Mouse (Mus musculus) testis, adult 2 months (tissue): ENCODE data around the gene Apba3. TPM values are rescaled to one million over a fixed set of nuclear protein-coding genes. Genes with fewer than 3 reads are reported as not detected.

Source experiments
- H3K27ac ChIP-seq: fragments of 200-500 bp; 2 replicates; pipeline ENCODE4 v1.5.1; 2012; ENCODE audit warnings: low read depth, low read length; ENCODE audit not compliant: control insufficient read depth, insufficient read depth
- H3K27me3 ChIP-seq: fragments of 200-500 bp; 2 replicates; pipeline ENCODE4 v1.6.1; 2012; ENCODE audit warnings: mild to moderate bottlenecking, low read length, moderate library complexity; ENCODE audit not compliant: control insufficient read depth, insufficient read depth
- H3K36me3 ChIP-seq: fragments of 200-500 bp; 2 replicates; pipeline ENCODE4 v1.6.1; 2012; ENCODE audit warnings: mild to moderate bottlenecking, low read length; ENCODE audit not compliant: control insufficient read depth, insufficient read depth
- H3K4me1 ChIP-seq: fragments of 200-500 bp; 2 replicates; pipeline ENCODE4 v1.6.1; 2012; ENCODE audit warnings: low read length; ENCODE audit not compliant: control insufficient read depth, insufficient read depth
- H3K4me3 ChIP-seq: fragments of 200-500 bp; 2 replicates; pipeline ENCODE4 v1.5.1; 2012; ENCODE audit warnings: low read depth, mild to moderate bottlenecking, low read length, moderate library complexity, mixed read lengths; ENCODE audit not compliant: control insufficient read depth
- CTCF ChIP-seq: fragments of 200-500 bp; IDR thresholded peaks from 2 replicates; pipeline ENCODE4 v1.5.1; 2012; ENCODE audit warnings: low read depth, mild to moderate bottlenecking, inconsistent platforms, low read length, moderate library complexity; ENCODE audit not compliant: control insufficient read depth, insufficient read depth, insufficient replicate concordance
- POLR2A ChIP-seq: fragments of 200-500 bp; IDR thresholded peaks from 2 replicates; pipeline ENCODE4 v1.6.1; 2012; ENCODE audit warnings: low read depth, mild to moderate bottlenecking, inconsistent platforms, low read length, moderate library complexity; ENCODE audit not compliant: control insufficient read depth
- polyA plus RNA-seq: library from polyadenylated mRNA; depleted of rRNA; stranded (reverse); fragments of >200 nt; gene quantifications from 2 replicates; pipeline ENCODE4 v1.2.3, GENCODE M21; 2012

Apba3 gene
- polyA plus RNA-seq, 1 experiment = 53.5 TPM

- Histone ChIP-seq H3K36me3 (no peaks in the 10 kb centered on the region), H3K4me3 (no peak overlapping the region), H3K27me3 (no peaks in the 10 kb centered on the region), H3K27ac (no peak overlapping the region), H3K4me1 (peaks cover 38% of the 10 kb centered on the region)
- TF ChIP-seq POLR2A (no peak), CTCF (no peak)
These were observed 11.9 kb upstream of the Apba3 start for GRCm38 (mm10) chr10:81254886-81255285.

GRCm38 (mm10) chr10:81257158-81258039 is 9.4 kb upstream of the Apba3 start:
- Histone ChIP-seq H3K36me3 (no peaks in the 10 kb centered on the region), H3K27ac (no peak overlapping the region), H3K4me1 (peaks cover 24% of the 10 kb centered on the region), H3K4me3 (peak overlapping the region; percentile 62), H3K27me3 (no peaks in the 10 kb centered on the region)
- TF ChIP-seq CTCF = no peak
- TF ChIP-seq POLR2A = no peak

GRCm38 (mm10) chr10:81259225-81259884 is 7.4 kb upstream of the Apba3 start:
- no peaks in the 10 kb centered on the region for H3K27me3 ChIP-seq
- no peak overlapping the region for H3K27ac ChIP-seq
- H3K36me3 ChIP-seq = no peaks in the 10 kb centered on the region
- peaks cover 15% of the 10 kb centered on the region for H3K4me1 ChIP-seq
- no peak overlapping the region for H3K4me3 ChIP-seq
- TF ChIP-seq POLR2A = no peak
- no peak for TF ChIP-seq CTCF

GRCm38 (mm10) chr10:81261025-81261424 is 5.7 kb upstream of the Apba3 start:
- no peak overlapping the region for H3K4me3 ChIP-seq
- H3K4me1 ChIP-seq = peaks cover 15% of the 10 kb centered on the region
- H3K36me3 ChIP-seq = no peaks in the 10 kb centered on the region; the same call in 1 of the 2 replicates
- no peaks in the 10 kb centered on the region for H3K27me3 ChIP-seq
- no peak overlapping the region for H3K27ac ChIP-seq
- TF ChIP-seq POLR2A = no peak
- no peak for TF ChIP-seq CTCF

GRCm38 (mm10) chr10:81265540-81265939 is 1.2 kb upstream of the Apba3 start:
- TF ChIP-seq CTCF (no peak), POLR2A (no peak)
- Histone ChIP-seq H3K4me1 (peaks cover 9% of the 10 kb centered on the region), H3K27ac (no peak overlapping the region), H3K4me3 (no peak overlapping the region), H3K27me3 (no peaks in the 10 kb centered on the region), H3K36me3 (no peaks in the 10 kb centered on the region; the same call in 1 of the 2 replicates)

GRCm38 (mm10) chr10:81268056-81268455 is 1.3 kb downstream of the Apba3 start:
- 0 out of 2 replicates have a peak overlapping the region, but pooled peaks have one; percentile 44 for H3K27ac ChIP-seq
- no peaks in the 10 kb centered on the region for H3K27me3 ChIP-seq
- H3K4me1 ChIP-seq = peaks cover 9% of the 10 kb centered on the region
- TF ChIP-seq POLR2A (peak; percentile 31; the same call in 1 of the 2 replicates), CTCF (no peak)
- H3K4me3 ChIP-seq = peak overlapping the region; percentile 89
- H3K36me3 ChIP-seq = no peaks in the 10 kb centered on the region; the same call in 1 of the 2 replicates

GRCm38 (mm10) chr10:81268643-81269412 is 2.1 kb downstream of the Apba3 start:
- H3K36me3 ChIP-seq = no peaks in the 10 kb centered on the region; the same call in 1 of the 2 replicates
- no peaks in the 10 kb centered on the region for H3K27me3 ChIP-seq
- H3K4me1 ChIP-seq = peaks cover 9% of the 10 kb centered on the region
- TF ChIP-seq POLR2A (no peak), CTCF (no peak)
- H3K4me3 ChIP-seq = peak overlapping the region; percentile 89
- no peak overlapping the region for H3K27ac ChIP-seq
